9 mouse cellular contexts compared by ENCODE assay signal in genomic region chr13:56208225-56209066, GRCm38 (mm10). TPM values are rescaled to one million over a fixed set of nuclear protein-coding genes. Genes with fewer than 3 reads are reported as not detected.
DNase-seq lines count a peak whose midpoint lies in the region; ATAC-seq and TF ChIP-seq lines count a peak whose summit lies in the region.
"Had no signal": no experiment of that assay in that cellular context is flagged by ENCODE, and none has a peak within 500 bp of the region (broad histone marks: within the 10 kb centered on the region; RNA-seq: fewer than 3 reads in every experiment).

No protein-coding gene starts in this region.

- no peak overlapping the region for H3K27ac ChIP-seq in lung, embryonic 15.5 days
- peak overlapping the region; percentile 68 for H3K27ac ChIP-seq in forebrain, embryonic 14.5 days (ENCODE audit: low read depth, low read length)
- H3K27ac ChIP-seq in limb, embryonic 15.5 days = no peak overlapping the region
- H3K27ac ChIP-seq in stomach, postnatal 0 days (replicated peaks) = no peak overlapping the region
- H3K27ac ChIP-seq: liver, embryonic 13.5 days had no signal

- H3K4me2 ChIP-seq in lung, embryonic 15.5 days = peak overlapping the region; percentile 56
- peak overlapping the region; percentile 41 for H3K4me2 ChIP-seq in forebrain, embryonic 14.5 days (ENCODE audit: low read length)
- H3K4me2 ChIP-seq in limb, embryonic 15.5 days = peak overlapping the region; percentile 44
- peak overlapping the region; percentile 41 for H3K4me2 ChIP-seq in stomach, postnatal 0 days (replicated peaks; ENCODE audit: low read depth)
- H3K4me2 ChIP-seq: liver, embryonic 13.5 days had no signal

- H3K9me3 ChIP-seq in lung, embryonic 15.5 days = no peaks in the 10 kb centered on the region
- H3K9me3 ChIP-seq in forebrain, embryonic 14.5 days (replicated peaks; ENCODE audit: control insufficient read depth, low read length) = peaks cover 3% of the 10 kb centered on the region; the same call in 1 of the 2 replicates
- H3K9me3 ChIP-seq in limb, embryonic 15.5 days = no peaks in the 10 kb centered on the region
- H3K9me3 ChIP-seq in stomach, postnatal 0 days (ENCODE audit: control insufficient read depth, low read length) = no peaks in the 10 kb centered on the region
- H3K9me3 ChIP-seq: liver, embryonic 13.5 days had no signal

- peak; percentile 43; the same call in 1 of the 2 replicates for ATAC-seq in lung, embryonic 15.5 days (ENCODE audit: borderline replicate concordance, extremely low read depth, low FRiP score, low TSS enrichment)
- ATAC-seq in forebrain, embryonic 14.5 days = peak; percentile 96
- ATAC-seq in limb, embryonic 15.5 days (ENCODE audit: insufficient number of reproducible peaks, low FRiP score, low TSS enrichment, low read depth) = peak; percentile 44; the same call in 1 of the 2 replicates
- ATAC-seq in stomach, postnatal 0 days (ENCODE audit: low FRiP score, low TSS enrichment) = no peak

- peaks cover 29% of the 10 kb centered on the region; the same call in 1 of the 2 replicates for H3K27me3 ChIP-seq in lung, embryonic 15.5 days
- H3K27me3 ChIP-seq in forebrain, embryonic 14.5 days (replicated peaks; ENCODE audit: control insufficient read depth, insufficient read depth, low read length) = peaks cover 5% of the 10 kb centered on the region; the same call in 1 of the 2 replicates
- peaks cover 6% of the 10 kb centered on the region; the same call in 1 of the 2 replicates for H3K27me3 ChIP-seq in limb, embryonic 15.5 days
- H3K27me3 ChIP-seq in stomach, postnatal 0 days (ENCODE audit: control insufficient read depth, insufficient read depth, low read length) = no peaks in the 10 kb centered on the region

- no peak for TF ChIP-seq CTCF in stomach, postnatal 0 days (IDR thresholded peaks at IDR 0.05; ENCODE audit: low read depth)

- no peak for DNase-seq in lung, postnatal 36 days
- peak; percentile 81 for DNase-seq in forebrain, embryonic 14.5 days (ENCODE audit: low spot score)
- DNase-seq in stomach, postnatal 0 days (ENCODE audit: low spot score) = no peak
- no peak for DNase-seq in Muller cell, postnatal 12 days (ENCODE audit: inconsistent ontology term)
- no peak for DNase-seq in natural killer cell, adult 2 months (ENCODE audit: low spot score in 2 of 2)
- DNase-seq: gastrocnemius, postnatal 14 days; liver, embryonic 13.5 days had no signal

- H3K9ac ChIP-seq in lung, embryonic 15.5 days = no peak overlapping the region
- no peak overlapping the region for H3K9ac ChIP-seq in forebrain, embryonic 14.5 days (ENCODE audit: low read length)
- no peak overlapping the region for H3K9ac ChIP-seq in limb, embryonic 15.5 days
- no peak overlapping the region for H3K9ac ChIP-seq in stomach, postnatal 0 days (ENCODE audit: low read length)
- H3K9ac ChIP-seq: liver, embryonic 13.5 days had no signal

- no peak for TF ChIP-seq EP300 in stomach, postnatal 0 days (optimal IDR thresholded peaks at IDR 0.05)

- WGBS in lung, embryonic 15.5 days = 7% methylated on average over 35 of the region's 35 CpGs
- WGBS in forebrain, embryonic 14.5 days = 1% methylated on average over 31 of the region's 35 CpGs
- 9% methylated on average over 35 of the region's 35 CpGs for WGBS in limb, embryonic 15.5 days
- 12% methylated on average over 35 of the region's 35 CpGs for WGBS in stomach, postnatal 0 days

- H3K36me3 ChIP-seq in lung, embryonic 15.5 days = no peaks in the 10 kb centered on the region
- H3K36me3 ChIP-seq in forebrain, embryonic 14.5 days (ENCODE audit: control insufficient read depth, insufficient read depth, low read length) = no peaks in the 10 kb centered on the region
- no peaks in the 10 kb centered on the region for H3K36me3 ChIP-seq in limb, embryonic 15.5 days
- H3K36me3 ChIP-seq in stomach, postnatal 0 days (ENCODE audit: control insufficient read depth, insufficient read depth, low read length) = no peaks in the 10 kb centered on the region
- H3K36me3 ChIP-seq: liver, embryonic 13.5 days had no signal

- peak overlapping the region; percentile 14; the same call in 1 of the 2 replicates for H3K4me3 ChIP-seq in lung, embryonic 15.5 days
- H3K4me3 ChIP-seq in forebrain, embryonic 14.5 days (ENCODE audit: low read depth, low read length) = no peak overlapping the region
- peak overlapping the region; percentile 16; the same call in 1 of the 2 replicates for H3K4me3 ChIP-seq in limb, embryonic 15.5 days
- 0 out of 2 replicates have a peak overlapping the region, but pooled peaks have one; percentile 13 for H3K4me3 ChIP-seq in stomach, postnatal 0 days (ENCODE audit: low read depth, low read length)
- H3K4me3 ChIP-seq: liver, embryonic 13.5 days had no signal

- H3K4me1 ChIP-seq in lung, embryonic 15.5 days = peaks cover 5% of the 10 kb centered on the region; the same call in 1 of the 2 replicates
- peaks cover 17% of the 10 kb centered on the region for H3K4me1 ChIP-seq in forebrain, embryonic 14.5 days (ENCODE audit: control insufficient read depth, insufficient read depth, low read length)
- peaks cover 10% of the 10 kb centered on the region for H3K4me1 ChIP-seq in limb, embryonic 15.5 days
- H3K4me1 ChIP-seq in stomach, postnatal 0 days (replicated peaks; ENCODE audit: control insufficient read depth, insufficient read depth) = no peaks in the 10 kb centered on the region
- H3K4me1 ChIP-seq: liver, embryonic 13.5 days had no signal

RNA-seq across cellular contexts. Expression of gene Tifab, which starts 29.8 kb away (rescaled TPM):
- polyA plus RNA-seq in lung, embryonic 15.5 days (2015; fragmentation: Nextera tagmentation; extraction: Ambion mirVana) = 3.1 and 3.9 TPM in 2 replicates
- 0.42 and 0.58 TPM in 2 replicates for polyA plus RNA-seq in forebrain, embryonic 14.5 days (2014; fragmentation: Nextera tagmentation; extraction: Ambion mirVana)
- polyA plus RNA-seq in limb, embryonic 15.5 days (2015; fragmentation: Nextera tagmentation; extraction: Ambion mirVana) = 3.2 and 3.8 TPM in 2 replicates
- polyA plus RNA-seq in stomach, postnatal 0 days (2015; fragmentation: Nextera tagmentation; extraction: Ambion mirVana) = 2.1 and 2.4 TPM in 2 replicates

RNA-seq across cellular contexts. Expression of gene Neurog1, which starts 43.5 kb away (rescaled TPM):
- not detected in 2 replicates for polyA plus RNA-seq in lung, embryonic 15.5 days (2015; fragmentation: Nextera tagmentation; extraction: Ambion mirVana)
- 3.4 and 4.3 TPM in 2 replicates for polyA plus RNA-seq in forebrain, embryonic 14.5 days (2014; fragmentation: Nextera tagmentation; extraction: Ambion mirVana)
- polyA plus RNA-seq in limb, embryonic 15.5 days (2015; fragmentation: Nextera tagmentation; extraction: Ambion mirVana) = not detected in 2 replicates
- 0.06 TPM in 1 of 2 replicates, not detected in the other for polyA plus RNA-seq in stomach, postnatal 0 days (2015; fragmentation: Nextera tagmentation; extraction: Ambion mirVana)
- polyA plus RNA-seq: liver, embryonic 13.5 days had no signal
